ENCODE assay signal across 8 mouse cellular contexts in genomic region chr6:3447404-3447803, GRCm38 (mm10). TPM values are rescaled to one million over a fixed set of nuclear protein-coding genes. Genes with fewer than 3 reads are reported as not detected.
A peak's percentile ranks its signal among the peaks of the same experiment; 100 is the strongest.
DNase-seq lines count a peak whose midpoint lies in the region; ATAC-seq and TF ChIP-seq lines count a peak whose summit lies in the region.

No protein-coding gene starts in this region.

- H3K27ac ChIP-seq in cerebellum, adult 2 months (ENCODE audit: insufficient read depth, low read length) = no peak overlapping the region
- H3K27ac ChIP-seq in hindbrain, embryonic 12.5 days = no peak overlapping the region

- H3K27me3 ChIP-seq in cerebellum, adult 2 months (ENCODE audit: control insufficient read depth, insufficient read depth, low read length) = no peaks in the 10 kb centered on the region
- no peaks in the 10 kb centered on the region for H3K27me3 ChIP-seq in hindbrain, embryonic 12.5 days

- no peak overlapping the region for H3K4me3 ChIP-seq in cerebellum, adult 2 months (replicated peaks; ENCODE audit: insufficient read depth, low read depth, low read length)
- H3K4me3 ChIP-seq in hindbrain, embryonic 12.5 days = no peak overlapping the region

- no peak for TF ChIP-seq POLR2A in cerebellum, adult 2 months (IDR thresholded peaks at IDR 0.05; ENCODE audit: borderline replicate concordance, insufficient read depth, low read length)

- H3K9ac ChIP-seq in hindbrain, embryonic 12.5 days = no peak overlapping the region

- DNase-seq in MN1 (ENCODE audit: low spot score) = peak; percentile 54
- peak; percentile 33 to 35 for DNase-seq in cerebellum, adult 2 months
- peak; percentile 43 to 83 for DNase-seq in frontal cortex, adult 2 months (ENCODE audit: extremely low spot score in 1 of 2, low spot score in 1 of 2)
- DNase-seq in layer of hippocampus, postnatal 10 days (ENCODE audit: low spot score in 2 of 2) = peak; percentile 69 to 75
- peak; percentile 76 for DNase-seq in lung, postnatal 10 days
- peak; percentile 25 for DNase-seq in retina, adult 2 months (ENCODE audit: low read depth, low spot score)
- DNase-seq in thymus, postnatal 14 days = peak; percentile 66

- peak; percentile 88 for TF ChIP-seq CTCF in cerebellum, adult 2 months (IDR thresholded peaks at IDR 0.05; ENCODE audit: borderline replicate concordance, insufficient read depth, low read depth, low read length)

- H3K9me3 ChIP-seq in hindbrain, embryonic 12.5 days (replicated peaks) = no peaks in the 10 kb centered on the region

- no peaks in the 10 kb centered on the region for H3K36me3 ChIP-seq in hindbrain, embryonic 12.5 days

- H3K4me1 ChIP-seq in cerebellum, adult 2 months (ENCODE audit: control insufficient read depth, insufficient read depth, low read length) = no peaks in the 10 kb centered on the region
- H3K4me1 ChIP-seq in hindbrain, embryonic 12.5 days = no peaks in the 10 kb centered on the region

- WGBS in cerebellum, adult 2 months = 6% methylated on average over 5 of the region's 5 CpGs
- 4% methylated on average over 5 of the region's 5 CpGs for WGBS in hindbrain, embryonic 12.5 days

- H3K4me2 ChIP-seq in hindbrain, embryonic 12.5 days (replicated peaks) = no peak overlapping the region

- peak; percentile 50; the same call in 1 of the 2 replicates for ATAC-seq in hindbrain, embryonic 12.5 days (ENCODE audit: low FRiP score)

RNA-seq across cellular contexts. Expression of gene Samd9l, which starts 48.0 kb away (rescaled TPM):
- polyA plus RNA-seq in cerebellum, adult 2 months (2012; rRNA removed) = 1.2 TPM in 2 replicates
- polyA plus RNA-seq in frontal cortex, adult 2 months (2012; rRNA removed) = 2.6 and 3.4 TPM in 2 replicates
- 1.4 TPM in 2 replicates for polyA plus RNA-seq in hindbrain, embryonic 12.5 days (2016; fragmentation: Nextera tagmentation; extraction: Ambion mirVana)
- 1 to 10 TPM; 2.9 to 5.3 TPM for total RNA-seq in layer of hippocampus, postnatal 10 days (2021)

RNA-seq across cellular contexts. Expression of gene Hepacam2, which starts 50.7 kb away (rescaled TPM):
- 0.33 and 0.70 TPM in 2 replicates for polyA plus RNA-seq in cerebellum, adult 2 months (2012; rRNA removed)
- polyA plus RNA-seq in frontal cortex, adult 2 months (2012; rRNA removed) = 0.38 and 0.46 TPM in 2 replicates
- 1.7 and 1.8 TPM in 2 replicates for polyA plus RNA-seq in hindbrain, embryonic 12.5 days (2016; fragmentation: Nextera tagmentation; extraction: Ambion mirVana)
- total RNA-seq in layer of hippocampus, postnatal 10 days (2021) = under 1 TPM; 0.30 to 0.87 TPM

RNA-seq across cellular contexts. Expression of gene Vps50, which starts 50.8 kb away (rescaled TPM):
- polyA plus RNA-seq in cerebellum, adult 2 months (2012; rRNA removed) = 28.1 and 29.2 TPM in 2 replicates
- 29.4 and 36.4 TPM in 2 replicates for polyA plus RNA-seq in frontal cortex, adult 2 months (2012; rRNA removed)
- polyA plus RNA-seq in hindbrain, embryonic 12.5 days (2016; fragmentation: Nextera tagmentation; extraction: Ambion mirVana) = 40.0 and 41.3 TPM in 2 replicates
- total RNA-seq in layer of hippocampus, postnatal 10 days (2021) = 10 to 100 TPM; 51.6 to 52.0 TPM

Comparison
In these comparisons a context has a peak if more than half of its experiments do, and no peak if none do; other contexts are left out.
1. DNase-seq: peak in every context shown above with its lines; median percentile 76 in lung, postnatal 10 days; 72 in layer of hippocampus, postnatal 10 days; 66 in thymus, postnatal 14 days; 63 in frontal cortex, adult 2 months; 54 in MN1; 34 in cerebellum, adult 2 months; 25 in retina, adult 2 months.